8 mouse cellular contexts compared by ENCODE assay signal in genomic region chr16:18878091-18878720, GRCm38 (mm10). TPM values are rescaled to one million over a fixed set of nuclear protein-coding genes. Genes with fewer than 3 reads are reported as not detected.
A peak's percentile ranks its signal among the peaks of the same experiment; 100 is the strongest.
DNase-seq lines count a peak whose midpoint lies in the region; ATAC-seq and TF ChIP-seq lines count a peak whose summit lies in the region.

No protein-coding gene starts in this region.

- H3K27me3 ChIP-seq in kidney, postnatal 0 days (ENCODE audit: insufficient read depth, low read length) = no peaks in the 10 kb centered on the region
- no peaks in the 10 kb centered on the region for H3K27me3 ChIP-seq in forebrain, embryonic 16.5 days (replicated peaks; ENCODE audit: control insufficient read depth, insufficient read depth, low read length)
- H3K27me3 ChIP-seq in liver, embryonic 16.5 days (ENCODE audit: control insufficient read depth, insufficient read depth, low read depth, low read length) = no peaks in the 10 kb centered on the region
- no peaks in the 10 kb centered on the region for H3K27me3 ChIP-seq in stomach, postnatal 0 days (ENCODE audit: control insufficient read depth, insufficient read depth, low read length)

- peaks cover 13% of the 10 kb centered on the region; the same call in 1 of the 2 replicates for H3K36me3 ChIP-seq in kidney, postnatal 0 days (ENCODE audit: insufficient read depth, low read length)
- H3K36me3 ChIP-seq in forebrain, embryonic 16.5 days (ENCODE audit: control insufficient read depth, insufficient read depth) = peaks cover 3% of the 10 kb centered on the region; the same call in 1 of the 2 replicates
- H3K36me3 ChIP-seq in liver, embryonic 16.5 days (ENCODE audit: control insufficient read depth, insufficient read depth) = 0 out of 2 replicates have a peak, but pooled peaks cover 2% of the 10 kb centered on the region
- H3K36me3 ChIP-seq in stomach, postnatal 0 days (ENCODE audit: control insufficient read depth, insufficient read depth, low read length) = 0 out of 2 replicates have a peak, but pooled peaks cover 2% of the 10 kb centered on the region

- H3K4me3 ChIP-seq in kidney, postnatal 0 days (replicated peaks; ENCODE audit: low read depth, low read length) = peak overlapping the region; percentile 95
- H3K4me3 ChIP-seq in forebrain, embryonic 16.5 days (replicated peaks; ENCODE audit: low read length) = peak overlapping the region; percentile 70
- H3K4me3 ChIP-seq in liver, embryonic 16.5 days (ENCODE audit: low read depth, low read length) = peak overlapping the region; percentile 93
- peak overlapping the region; percentile 79 for H3K4me3 ChIP-seq in stomach, postnatal 0 days (ENCODE audit: low read depth, low read length)

- no peak for TF ChIP-seq EP300 in stomach, postnatal 0 days (optimal IDR thresholded peaks at IDR 0.05)

- no peak for ATAC-seq in kidney, postnatal 0 days (replicated peaks; ENCODE audit: low FRiP score, low read depth)
- peak; percentile 5 for ATAC-seq in activated CD4-positive, CD25-positive, alpha-beta regulatory T cell, adult 4 months
- no peak for ATAC-seq in forebrain, embryonic 16.5 days
- ATAC-seq in liver, embryonic 16.5 days (ENCODE audit: low read depth) = no peak
- ATAC-seq in stomach, postnatal 0 days (ENCODE audit: low FRiP score, low TSS enrichment) = no peak

- H3K27ac ChIP-seq in kidney, postnatal 0 days = peak overlapping the region; percentile 97
- peak overlapping the region; percentile 97 for H3K27ac ChIP-seq in forebrain, embryonic 16.5 days (ENCODE audit: low read length)
- H3K27ac ChIP-seq in liver, embryonic 16.5 days (ENCODE audit: low read length) = peak overlapping the region; percentile 98
- peak overlapping the region; percentile 96 for H3K27ac ChIP-seq in stomach, postnatal 0 days (replicated peaks)

- no peak for TF ChIP-seq CTCF in kidney, postnatal 0 days (IDR thresholded peaks at IDR 0.05; ENCODE audit: low read depth)
- TF ChIP-seq CTCF in stomach, postnatal 0 days (IDR thresholded peaks at IDR 0.05; ENCODE audit: low read depth) = no peak; the same call in 1 of the 2 replicates

- 21% methylated on average over 20 of the region's 20 CpGs for WGBS in kidney, postnatal 0 days
- 21% methylated on average over 20 of the region's 20 CpGs for WGBS in forebrain, embryonic 16.5 days
- 12% methylated on average over 20 of the region's 20 CpGs for WGBS in liver, embryonic 16.5 days (ENCODE audit: insufficient replicate concordance)
- 21% methylated on average over 20 of the region's 20 CpGs for WGBS in stomach, postnatal 0 days

- H3K9ac ChIP-seq in kidney, postnatal 0 days (ENCODE audit: low read depth, low read length) = peak overlapping the region; percentile 92
- H3K9ac ChIP-seq in forebrain, embryonic 16.5 days (replicated peaks; ENCODE audit: low read depth, low read length) = peak overlapping the region; percentile 90
- peak overlapping the region; percentile 91 for H3K9ac ChIP-seq in liver, embryonic 16.5 days (ENCODE audit: low read depth, low read length)
- peak overlapping the region; percentile 90 for H3K9ac ChIP-seq in stomach, postnatal 0 days (ENCODE audit: low read length)

- peak; percentile 65 for DNase-seq in kidney, postnatal 0 days (ENCODE audit: low spot score)
- no peak for DNase-seq in kidney, adult 11 months
- DNase-seq in stomach, postnatal 0 days (ENCODE audit: low spot score) = no peak
- no peak for DNase-seq in Muller cell, postnatal 12 days (ENCODE audit: inconsistent ontology term)
- no peak for DNase-seq in spleen, postnatal 10 days (ENCODE audit: low spot score in 2 of 2)

- peak overlapping the region; percentile 90 for H3K4me2 ChIP-seq in kidney, postnatal 0 days (ENCODE audit: low read length)
- peak overlapping the region; percentile 66 for H3K4me2 ChIP-seq in forebrain, embryonic 16.5 days (ENCODE audit: low read length)
- peak overlapping the region; percentile 98 for H3K4me2 ChIP-seq in liver, embryonic 16.5 days (ENCODE audit: low read depth, low read length)
- H3K4me2 ChIP-seq in stomach, postnatal 0 days (replicated peaks; ENCODE audit: low read depth) = peak overlapping the region; percentile 90

- H3K4me1 ChIP-seq in kidney, postnatal 0 days (replicated peaks; ENCODE audit: insufficient read depth, low read length) = peaks cover 8% of the 10 kb centered on the region; the same call in 1 of the 2 replicates
- peaks cover 28% of the 10 kb centered on the region for H3K4me1 ChIP-seq in forebrain, embryonic 16.5 days (replicated peaks; ENCODE audit: control insufficient read depth, insufficient read depth, low read length)
- peaks cover 22% of the 10 kb centered on the region for H3K4me1 ChIP-seq in liver, embryonic 16.5 days (ENCODE audit: control insufficient read depth, low read depth, low read length)
- no peaks in the 10 kb centered on the region for H3K4me1 ChIP-seq in stomach, postnatal 0 days (replicated peaks; ENCODE audit: control insufficient read depth, insufficient read depth)

- H3K9me3 ChIP-seq in kidney, postnatal 0 days (replicated peaks; ENCODE audit: low read length) = no peaks in the 10 kb centered on the region
- H3K9me3 ChIP-seq in forebrain, embryonic 16.5 days (ENCODE audit: control insufficient read depth, low read length) = no peaks in the 10 kb centered on the region
- H3K9me3 ChIP-seq in liver, embryonic 16.5 days (replicated peaks; ENCODE audit: control insufficient read depth, low read length) = no peaks in the 10 kb centered on the region
- H3K9me3 ChIP-seq in stomach, postnatal 0 days (ENCODE audit: control insufficient read depth, low read length) = no peaks in the 10 kb centered on the region

RNA-seq across cellular contexts. Expression of gene Hira, which starts 1.4 kb away (rescaled TPM):
- polyA plus RNA-seq in kidney, postnatal 0 days (2015; fragmentation: Nextera tagmentation; extraction: Ambion mirVana) = 11.1 and 11.2 TPM in 2 replicates
- 10 to 100 TPM in 1 of 2 experiments, 1 to 10 TPM in 1; 9.0 to 10.4 TPM for polyA plus RNA-seq in activated CD4-positive, CD25-positive, alpha-beta regulatory T cell, adult 4 months (2017; shearing (Covaris generic))
- polyA plus RNA-seq in forebrain, embryonic 16.5 days (2015; fragmentation: Nextera tagmentation; extraction: Ambion mirVana) = 20.2 and 23.1 TPM in 2 replicates
- 2.2 and 3.0 TPM in 2 replicates for polyA plus RNA-seq in liver, embryonic 16.5 days (2015; fragmentation: Nextera tagmentation; extraction: Ambion mirVana)
- polyA plus RNA-seq in stomach, postnatal 0 days (2015; fragmentation: Nextera tagmentation; extraction: Ambion mirVana) = 5.7 and 6.4 TPM in 2 replicates

RNA-seq across cellular contexts. Expression of gene Mrpl40, which starts 1.5 kb away (rescaled TPM):
- 89.9 and 96.5 TPM in 2 replicates for polyA plus RNA-seq in kidney, postnatal 0 days (2015; fragmentation: Nextera tagmentation; extraction: Ambion mirVana)
- 10 to 100 TPM; 87.6 to 94.5 TPM for polyA plus RNA-seq in activated CD4-positive, CD25-positive, alpha-beta regulatory T cell, adult 4 months (2017; shearing (Covaris generic))
- polyA plus RNA-seq in forebrain, embryonic 16.5 days (2015; fragmentation: Nextera tagmentation; extraction: Ambion mirVana) = 60.5 and 71.3 TPM in 2 replicates
- 46.4 and 51.8 TPM in 2 replicates for polyA plus RNA-seq in liver, embryonic 16.5 days (2015; fragmentation: Nextera tagmentation; extraction: Ambion mirVana)
- 74.9 and 77.1 TPM in 2 replicates for polyA plus RNA-seq in stomach, postnatal 0 days (2015; fragmentation: Nextera tagmentation; extraction: Ambion mirVana)

RNA-seq across cellular contexts. Expression of gene Gm28539, which starts 41.8 kb away (rescaled TPM):
- not detected in 2 replicates for polyA plus RNA-seq in kidney, postnatal 0 days (2015; fragmentation: Nextera tagmentation; extraction: Ambion mirVana)
- polyA plus RNA-seq in activated CD4-positive, CD25-positive, alpha-beta regulatory T cell, adult 4 months (2017; shearing (Covaris generic)) = not detected
- not detected in 2 replicates for polyA plus RNA-seq in forebrain, embryonic 16.5 days (2015; fragmentation: Nextera tagmentation; extraction: Ambion mirVana)
- polyA plus RNA-seq in liver, embryonic 16.5 days (2015; fragmentation: Nextera tagmentation; extraction: Ambion mirVana) = not detected in 2 replicates
- polyA plus RNA-seq in stomach, postnatal 0 days (2015; fragmentation: Nextera tagmentation; extraction: Ambion mirVana) = not detected in 2 replicates

RNA-seq across cellular contexts. Expression of gene 2510002D24Rik, which starts 41.8 kb away (rescaled TPM):
- 27.5 and 30.5 TPM in 2 replicates for polyA plus RNA-seq in kidney, postnatal 0 days (2015; fragmentation: Nextera tagmentation; extraction: Ambion mirVana)
- 100 to 1,000 TPM in 1 of 2 experiments, 10 to 100 TPM in 1; 78.3 to 102 TPM for polyA plus RNA-seq in activated CD4-positive, CD25-positive, alpha-beta regulatory T cell, adult 4 months (2017; shearing (Covaris generic))
- polyA plus RNA-seq in forebrain, embryonic 16.5 days (2015; fragmentation: Nextera tagmentation; extraction: Ambion mirVana) = 27.8 and 32.5 TPM in 2 replicates
- polyA plus RNA-seq in liver, embryonic 16.5 days (2015; fragmentation: Nextera tagmentation; extraction: Ambion mirVana) = 16.4 and 18.1 TPM in 2 replicates
- polyA plus RNA-seq in stomach, postnatal 0 days (2015; fragmentation: Nextera tagmentation; extraction: Ambion mirVana) = 34.1 and 37.5 TPM in 2 replicates
